Mouse (Mus musculus): ENCODE results near the gene Pcsk2.

Pcsk2 gene

GRCm38 (mm10) chr2:143644374-143644773 lies 98.4 kb downstream of the Pcsk2 start:
- DNase-seq (ENCODE audit: low read depth, low spot score): no peak

GRCm38 (mm10) chr2:143646001-143646400 lies 100.0 kb downstream of the Pcsk2 start:
- DNase-seq (ENCODE audit: low read depth, low spot score): no peak

GRCm38 (mm10) chr2:143654621-143655020 lies 108.7 kb downstream of the Pcsk2 start:
- no peak for DNase-seq (ENCODE audit: low read depth, low spot score)

GRCm38 (mm10) chr2:143656968-143657367 lies 111.0 kb downstream of the Pcsk2 start:
- no peak for DNase-seq (ENCODE audit: low read depth, low spot score)

- no peak for DNase-seq (ENCODE audit: low read depth, low spot score)
These were observed 120.8 kb downstream of the Pcsk2 start for GRCm38 (mm10) chr2:143666785-143667184.

GRCm38 (mm10) chr2:143677869-143678268 lies 131.9 kb downstream of the Pcsk2 start:
- no peak for DNase-seq (ENCODE audit: low read depth, low spot score)

GRCm38 (mm10) chr2:143679513-143679912 lies 133.6 kb downstream of the Pcsk2 start:
- no peak for DNase-seq (ENCODE audit: low read depth, low spot score)

- DNase-seq (ENCODE audit: low read depth, low spot score): no peak
These were observed 136.1 kb downstream of the Pcsk2 start for GRCm38 (mm10) chr2:143681873-143682555.

- DNase-seq (ENCODE audit: low read depth, low spot score): no peak
These were observed 137.6 kb downstream of the Pcsk2 start for GRCm38 (mm10) chr2:143683513-143683912.

GRCm38 (mm10) chr2:143691244-143691643 lies 145.3 kb downstream of the Pcsk2 start:
- no peak for DNase-seq (ENCODE audit: low read depth, low spot score)

GRCm38 (mm10) chr2:143696026-143696557 lies 150.1 kb downstream of the Pcsk2 start:
- peak; percentile 18 for DNase-seq (ENCODE audit: low read depth, low spot score)

- no peak for DNase-seq (ENCODE audit: low read depth, low spot score)
These were observed 150.7 kb downstream of the Pcsk2 start for GRCm38 (mm10) chr2:143696704-143697103.

GRCm38 (mm10) chr2:143701141-143701540 lies 155.2 kb downstream of the Pcsk2 start:
- DNase-seq (ENCODE audit: low read depth, low spot score): no peak

GRCm38 (mm10) chr2:143702931-143703344 lies 157.0 kb downstream of the Pcsk2 start:
- DNase-seq (ENCODE audit: low read depth, low spot score): no peak

- no peak for DNase-seq (ENCODE audit: low read depth, low spot score)
These were observed 162.2 kb downstream of the Pcsk2 start for GRCm38 (mm10) chr2:143708205-143708604.

GRCm38 (mm10) chr2:143709249-143709648 lies 163.3 kb downstream of the Pcsk2 start:
- DNase-seq (ENCODE audit: low read depth, low spot score): no peak

GRCm38 (mm10) chr2:143709979-143710378 lies 164.0 kb downstream of the Pcsk2 start:
- DNase-seq (ENCODE audit: low read depth, low spot score): no peak

- no peak for DNase-seq (ENCODE audit: low read depth, low spot score)
These were observed 165.9 kb downstream of the Pcsk2 start for GRCm38 (mm10) chr2:143711886-143712285.

GRCm38 (mm10) chr2:143712901-143713300 lies 166.9 kb downstream of the Pcsk2 start:
- DNase-seq (ENCODE audit: low read depth, low spot score): no peak

GRCm38 (mm10) chr2:143713902-143714301 lies 167.9 kb downstream of the Pcsk2 start:
- no peak for DNase-seq (ENCODE audit: low read depth, low spot score)

GRCm38 (mm10) chr2:143715110-143715509 lies 169.2 kb downstream of the Pcsk2 start:
- no peak for DNase-seq (ENCODE audit: low read depth, low spot score)

GRCm38 (mm10) chr2:143723231-143723630 lies 177.3 kb downstream of the Pcsk2 start:
- no peak for DNase-seq (ENCODE audit: low read depth, low spot score)

GRCm38 (mm10) chr2:143724101-143724500 lies 178.1 kb downstream of the Pcsk2 start:
- DNase-seq (ENCODE audit: low read depth, low spot score): no peak

GRCm38 (mm10) chr2:143724720-143725119 lies 178.8 kb downstream of the Pcsk2 start:
- DNase-seq (ENCODE audit: low read depth, low spot score): no peak
